Mouse (Mus musculus): Measurements from ENCODE around the gene Smyd2. TPM values are rescaled to one million over a fixed set of nuclear protein-coding genes. Genes with fewer than 3 reads are reported as not detected.
A peak's percentile ranks its signal among the peaks of the same experiment; 100 is the strongest.

Smyd2 gene
- polyA plus RNA-seq, 1 experiment, result 46.3 TPM

GRCm38 (mm10) chr1:189899526-189899925, 22.6 kb downstream of the Smyd2 start:
- 53% methylated on average over 6 of the region's 6 CpGs for WGBS
- H3K36me3 ChIP-seq (ENCODE audit: control insufficient read depth, insufficient read depth, low read length), result no peaks in the 10 kb centered on the region
- H3K27ac ChIP-seq (ENCODE audit: insufficient read depth, low read depth, low read length), result no peak overlapping the region
- no peaks in the 10 kb centered on the region for H3K4me1 ChIP-seq (ENCODE audit: control insufficient read depth, insufficient read depth, low read length)
- H3K27me3 ChIP-seq (replicated peaks; ENCODE audit: control insufficient read depth, insufficient read depth, low read length), result no peaks in the 10 kb centered on the region
- DNase-seq, result peak; percentile 33
- no peak for TF ChIP-seq CTCF (conservative IDR thresholded peaks at IDR 0.05; ENCODE audit: insufficient read depth, insufficient read length, low read depth, low read length)
- TF ChIP-seq POLR2A (IDR thresholded peaks at IDR 0.05; ENCODE audit: low read depth, low read length), result no peak
- no peak overlapping the region for H3K4me3 ChIP-seq (ENCODE audit: insufficient read depth, low read depth, low read length)

- Histone ChIP-seq H3K4me3 (ENCODE audit: insufficient read depth, low read depth, low read length) (no peak overlapping the region), H3K4me1 (ENCODE audit: control insufficient read depth, insufficient read depth, low read length) (no peaks in the 10 kb centered on the region), H3K27me3 (replicated peaks; ENCODE audit: control insufficient read depth, insufficient read depth, low read length) (no peaks in the 10 kb centered on the region), H3K36me3 (ENCODE audit: control insufficient read depth, insufficient read depth, low read length) (no peaks in the 10 kb centered on the region), H3K27ac (ENCODE audit: insufficient read depth, low read depth, low read length) (no peak overlapping the region)
- WGBS, result 82% methylated on average over 13 of the region's 13 CpGs
- TF ChIP-seq CTCF (conservative IDR thresholded peaks at IDR 0.05; ENCODE audit: insufficient read depth, insufficient read length, low read depth, low read length) (no peak), POLR2A (IDR thresholded peaks at IDR 0.05; ENCODE audit: low read depth, low read length) (no peak)
- no peak for DNase-seq
These were observed 23.5 kb downstream of the Smyd2 start for GRCm38 (mm10) chr1:189898708-189899107.

- Histone ChIP-seq H3K36me3 (ENCODE audit: control insufficient read depth, insufficient read depth, low read length) (no peaks in the 10 kb centered on the region), H3K27ac (ENCODE audit: insufficient read depth, low read depth, low read length) (no peak overlapping the region), H3K4me1 (ENCODE audit: control insufficient read depth, insufficient read depth, low read length) (no peaks in the 10 kb centered on the region), H3K4me3 (ENCODE audit: insufficient read depth, low read depth, low read length) (no peak overlapping the region), H3K27me3 (replicated peaks; ENCODE audit: control insufficient read depth, insufficient read depth, low read length) (no peaks in the 10 kb centered on the region)
- no peak for DNase-seq
- 93% methylated on average over 9 of the region's 9 CpGs for WGBS
- TF ChIP-seq POLR2A (IDR thresholded peaks at IDR 0.05; ENCODE audit: low read depth, low read length) (no peak), CTCF (conservative IDR thresholded peaks at IDR 0.05; ENCODE audit: insufficient read depth, insufficient read length, low read depth, low read length) (no peak)
These were observed 24.3 kb downstream of the Smyd2 start for GRCm38 (mm10) chr1:189897861-189898260.

- Histone ChIP-seq H3K4me3 (ENCODE audit: insufficient read depth, low read depth, low read length) (no peak overlapping the region), H3K27me3 (replicated peaks; ENCODE audit: control insufficient read depth, insufficient read depth, low read length) (no peaks in the 10 kb centered on the region), H3K4me1 (ENCODE audit: control insufficient read depth, insufficient read depth, low read length) (no peaks in the 10 kb centered on the region), H3K27ac (ENCODE audit: insufficient read depth, low read depth, low read length) (no peak overlapping the region), H3K36me3 (ENCODE audit: control insufficient read depth, insufficient read depth, low read length) (no peaks in the 10 kb centered on the region)
- WGBS, result 89% methylated on average over 9 of the region's 9 CpGs
- TF ChIP-seq CTCF (conservative IDR thresholded peaks at IDR 0.05; ENCODE audit: insufficient read depth, insufficient read length, low read depth, low read length) (no peak), POLR2A (IDR thresholded peaks at IDR 0.05; ENCODE audit: low read depth, low read length) (no peak)
- no peak for DNase-seq
These were observed 28.0 kb downstream of the Smyd2 start for GRCm38 (mm10) chr1:189894191-189894590.

- TF ChIP-seq CTCF (conservative IDR thresholded peaks at IDR 0.05; ENCODE audit: insufficient read depth, insufficient read length, low read depth, low read length), result no peak
- TF ChIP-seq POLR2A (IDR thresholded peaks at IDR 0.05; ENCODE audit: low read depth, low read length), result no peak
- H3K27ac ChIP-seq (ENCODE audit: insufficient read depth, low read depth, low read length), result no peak overlapping the region
- H3K4me3 ChIP-seq (ENCODE audit: insufficient read depth, low read depth, low read length), result no peak overlapping the region
- WGBS, result 84% methylated on average over 10 of the region's 10 CpGs
- no peaks in the 10 kb centered on the region for H3K27me3 ChIP-seq (replicated peaks; ENCODE audit: control insufficient read depth, insufficient read depth, low read length)
- no peak for DNase-seq
- no peaks in the 10 kb centered on the region for H3K36me3 ChIP-seq (ENCODE audit: control insufficient read depth, insufficient read depth, low read length)
- no peaks in the 10 kb centered on the region for H3K4me1 ChIP-seq (ENCODE audit: control insufficient read depth, insufficient read depth, low read length)
These were observed 33.4 kb downstream of the Smyd2 start for GRCm38 (mm10) chr1:189888749-189889148.

- TF ChIP-seq CTCF (conservative IDR thresholded peaks at IDR 0.05; ENCODE audit: insufficient read depth, insufficient read length, low read depth, low read length) (peak; percentile 94), POLR2A (IDR thresholded peaks at IDR 0.05; ENCODE audit: low read depth, low read length) (no peak)
- WGBS, result 25% methylated on average over 7 of the region's 7 CpGs
- Histone ChIP-seq H3K27me3 (replicated peaks; ENCODE audit: control insufficient read depth, insufficient read depth, low read length) (no peaks in the 10 kb centered on the region), H3K27ac (ENCODE audit: insufficient read depth, low read depth, low read length) (no peak overlapping the region), H3K36me3 (ENCODE audit: control insufficient read depth, insufficient read depth, low read length) (no peaks in the 10 kb centered on the region), H3K4me3 (ENCODE audit: insufficient read depth, low read depth, low read length) (no peak overlapping the region), H3K4me1 (ENCODE audit: control insufficient read depth, insufficient read depth, low read length) (no peaks in the 10 kb centered on the region)
- peak; percentile 77 for DNase-seq
These were observed 34.6 kb downstream of the Smyd2 start for GRCm38 (mm10) chr1:189887518-189887917.

- Histone ChIP-seq H3K27me3 (replicated peaks; ENCODE audit: control insufficient read depth, insufficient read depth, low read length) (no peaks in the 10 kb centered on the region), H3K27ac (ENCODE audit: insufficient read depth, low read depth, low read length) (no peak overlapping the region), H3K36me3 (ENCODE audit: control insufficient read depth, insufficient read depth, low read length) (no peaks in the 10 kb centered on the region), H3K4me1 (ENCODE audit: control insufficient read depth, insufficient read depth, low read length) (no peaks in the 10 kb centered on the region), H3K4me3 (ENCODE audit: insufficient read depth, low read depth, low read length) (no peak overlapping the region)
- no peak for TF ChIP-seq CTCF (conservative IDR thresholded peaks at IDR 0.05; ENCODE audit: insufficient read depth, insufficient read length, low read depth, low read length)
- TF ChIP-seq POLR2A (IDR thresholded peaks at IDR 0.05; ENCODE audit: low read depth, low read length), result no peak
- WGBS, result 94% methylated on average over 6 of the region's 6 CpGs
- no peak for DNase-seq
These were observed 36.2 kb downstream of the Smyd2 start for GRCm38 (mm10) chr1:189885975-189886374.

GRCm38 (mm10) chr1:189884951-189885350, 37.2 kb downstream of the Smyd2 start:
- no peaks in the 10 kb centered on the region for H3K27me3 ChIP-seq (replicated peaks; ENCODE audit: control insufficient read depth, insufficient read depth, low read length)

More at GRCm38 (mm10) chr1:189884951-189885350, 37.2 kb downstream of the Smyd2 start:
- WGBS, result 81% methylated on average over 13 of the region's 13 CpGs
- H3K27ac ChIP-seq (ENCODE audit: insufficient read depth, low read depth, low read length), result no peak overlapping the region
- peaks cover 6% of the 10 kb centered on the region for H3K4me1 ChIP-seq (ENCODE audit: control insufficient read depth, insufficient read depth, low read length)
- H3K36me3 ChIP-seq (ENCODE audit: control insufficient read depth, insufficient read depth, low read length), result no peaks in the 10 kb centered on the region
- DNase-seq, result no peak
- TF ChIP-seq POLR2A (IDR thresholded peaks at IDR 0.05; ENCODE audit: low read depth, low read length) (no peak), CTCF (conservative IDR thresholded peaks at IDR 0.05; ENCODE audit: insufficient read depth, insufficient read length, low read depth, low read length) (no peak)
- H3K4me3 ChIP-seq (ENCODE audit: insufficient read depth, low read depth, low read length), result no peak overlapping the region
